Mouse (Mus musculus) gastrocnemius, postnatal 4 days (tissue): ENCODE results near the gene Trak1. TPM values are rescaled to one million over a fixed set of nuclear protein-coding genes. Genes with fewer than 3 reads are reported as not detected.

Experiments
- DNase-seq, 2 experiments: peaks; one replicate each; pipeline ENCODE4 v3.0.0; 2021 to 2022; ENCODE audit warnings: low spot score in 2 of 2, mixed read lengths in 2 of 2
- long read RNA-seq, 2 experiments: library from polyadenylated mRNA; stranded (forward); transcript quantifications; one replicate each; pipeline ENCODE4 v2.0.0; 2021
- total RNA-seq, 2 experiments: library from RNA; stranded (reverse); gene quantifications; 2 replicates each; pipeline ENCODE4 v1.2.3; 2021

The Trak1 gene
- 100 to 1,000 TPM; 193 to 204 TPM for total RNA-seq
- long read RNA-seq, experiment 1, full-length matches to known transcripts: 41 of 124 reads
- long read RNA-seq, experiment 1, partial matches to known transcripts: 40 of 124 reads
- long read RNA-seq, experiment 1, other reads (novel, unspliced or antisense): 43 of 124 reads
- long read RNA-seq, experiment 2, full-length matches to known transcripts: 58 of 178 reads
- long read RNA-seq, experiment 2, partial matches to known transcripts: 60 of 178 reads
- long read RNA-seq, experiment 2, other reads (novel, unspliced or antisense): 60 of 178 reads

GRCm38 (mm10) chr9:121297171-121298064, at the start of gene Trak1:
Gene Trak1, plus strand, starts transcription at chr9:121297502.
- peak; percentile 59 to 74 for DNase-seq

- DNase-seq: peak; percentile 72 to 85
These were observed 49.1 kb upstream of the Trak1 start for GRCm38 (mm10) chr9:121247956-121248775.

GRCm38 (mm10) chr9:121249805-121250204, 47.5 kb upstream of the Trak1 start:
- DNase-seq: peak; percentile 22 to 25

- peak; percentile 6 to 16 for DNase-seq
These were observed 46.4 kb upstream of the Trak1 start for GRCm38 (mm10) chr9:121250854-121251253.

GRCm38 (mm10) chr9:121253983-121254382, 43.3 kb upstream of the Trak1 start:
- peak; percentile 16 to 36 for DNase-seq

GRCm38 (mm10) chr9:121254761-121255160, 42.5 kb upstream of the Trak1 start:
- DNase-seq: peak; percentile 6 to 13

- DNase-seq: peak in 1 of 2 experiments; percentile 5
These were observed 40.2 kb upstream of the Trak1 start for GRCm38 (mm10) chr9:121257106-121257505.

GRCm38 (mm10) chr9:121265307-121265706, 32.0 kb upstream of the Trak1 start:
- no peak for DNase-seq

- DNase-seq: no peak
These were observed 26.2 kb upstream of the Trak1 start for GRCm38 (mm10) chr9:121271149-121271548.

- DNase-seq: no peak
These were observed 25.7 kb upstream of the Trak1 start for GRCm38 (mm10) chr9:121271561-121271960.

- no peak for DNase-seq
These were observed 20.6 kb upstream of the Trak1 start for GRCm38 (mm10) chr9:121276745-121277117.

GRCm38 (mm10) chr9:121277118-121278060, 19.9 kb upstream of the Trak1 start, which contains the start of gene Ulk4:
Gene Ulk4, minus strand, starts transcription at chr9:121277197.
- DNase-seq: peak; percentile 78 to 91

GRCm38 (mm10) chr9:121279216-121279615, 18.1 kb upstream of the Trak1 start:
- DNase-seq: no peak

GRCm38 (mm10) chr9:121281891-121282290, 15.4 kb upstream of the Trak1 start:
- DNase-seq: no peak

- DNase-seq: no peak
These were observed 13.6 kb upstream of the Trak1 start for GRCm38 (mm10) chr9:121283620-121284185.

- DNase-seq: no peak
These were observed 12.9 kb upstream of the Trak1 start for GRCm38 (mm10) chr9:121284422-121284821.

- peak in 1 of 2 experiments; percentile 63 for DNase-seq
These were observed 11.7 kb upstream of the Trak1 start for GRCm38 (mm10) chr9:121285341-121286324.

GRCm38 (mm10) chr9:121286325-121286901, 10.9 kb upstream of the Trak1 start:
- DNase-seq: no peak
